Mouse (Mus musculus) CH12.LX (cell line): ENCODE data around the gene Pgp. TPM values are rescaled to one million over a fixed set of nuclear protein-coding genes. Genes with fewer than 3 reads are reported as not detected.

ENCODE experiments used
- DNase-seq: peaks from one replicate; pipeline ENCODE4 v3.0.0-alpha.2; 2013; ENCODE audit errors: extremely low read depth
- H3K27ac ChIP-seq: 2 replicates; pipeline ENCODE4 v1.5.1; 2012; ENCODE audit warnings: low read depth, mild to moderate bottlenecking, control low read depth, moderate library complexity; ENCODE audit not compliant: insufficient read depth
- H3K27me3 ChIP-seq: replicated peaks from 2 replicates; pipeline ENCODE3; 2012; ENCODE audit warnings: inconsistent platforms
- H3K36me3 ChIP-seq, 2 experiments: replicated peaks in 1 of 2; 2 replicates each; pipeline versions ENCODE3 to v1.6.1; 2012; ENCODE audit warnings: inconsistent platforms in 1 of 2, low read length in 1 of 2, mild to moderate bottlenecking in 1 of 2, mixed read lengths in 1 of 2, moderate library complexity in 1 of 2; ENCODE audit not compliant: control insufficient read depth in 1 of 2, insufficient read depth in 1 of 2
- H3K4me1 ChIP-seq, 2 experiments: 2 replicates each; pipeline ENCODE4 v1.6.1; 2012; ENCODE audit warnings: inconsistent platforms in 1 of 2, moderate library complexity in 1 of 2; ENCODE audit not compliant: insufficient read depth in 2 of 2, control insufficient read depth in 1 of 2
- H3K4me2 ChIP-seq: 2 replicates; pipeline ENCODE4 v1.6.1; 2012; ENCODE audit warnings: low read depth, mild to moderate bottlenecking, control low read depth; ENCODE audit not compliant: poor library complexity, insufficient read depth, severe bottlenecking
- H3K4me3 ChIP-seq, 3 experiments: fragments of 150-350 bp in 1 of 3; sonication (generic) in 1 of 3; replicated peaks in 1 of 3; 2 replicates each; pipeline versions ENCODE3 to v1.5.1; 2011 to 2012; ENCODE audit warnings: low read depth in 2 of 3, low read length in 2 of 3, mild to moderate bottlenecking in 2 of 3, moderate library complexity in 2 of 3, control low read depth in 1 of 3, improper control_type of control experiment in 1 of 3, inconsistent platforms in 1 of 3, mixed read lengths in 1 of 3; ENCODE audit not compliant: poor library complexity in 1 of 3
- H3K79me2 ChIP-seq: replicated peaks from 2 replicates; pipeline ENCODE4 v1.6.1; 2012; ENCODE audit warnings: mild to moderate bottlenecking, moderate library complexity; ENCODE audit not compliant: control insufficient read depth, poor library complexity, insufficient read depth, severe bottlenecking; ENCODE audit errors: extremely low read depth
- H3K9ac ChIP-seq: 2 replicates; pipeline ENCODE4 v1.6.1; 2012; ENCODE audit warnings: low read depth, mild to moderate bottlenecking, control low read depth, moderate library complexity; ENCODE audit not compliant: insufficient read depth
- H3K9me3 ChIP-seq: replicated peaks from 2 replicates; pipeline ENCODE3; 2012; ENCODE audit warnings: low read length, inconsistent platforms, mixed read lengths
- CHD1 ChIP-seq: IDR thresholded peaks from 2 replicates; pipeline ENCODE4 v1.6.1; 2012; ENCODE audit warnings: low read depth, low read length, improper control_type of control experiment, inconsistent platforms
- CTCF ChIP-seq, 2 experiments: IDR thresholded peaks in 1 of 2; conservative IDR thresholded peaks in 1 of 2; 2 replicates each; pipeline ENCODE4 v1.5.1; 2011 to 2012; ENCODE audit warnings: low read depth in 2 of 2, low read length in 2 of 2, improper control_type of control experiment in 1 of 2, inconsistent platforms in 1 of 2, mild to moderate bottlenecking in 1 of 2, moderate library complexity in 1 of 2
- E2F4 ChIP-seq: IDR thresholded peaks from 2 replicates; pipeline ENCODE4 v1.6.1; 2011; ENCODE audit warnings: low read depth, low read length, improper control_type of control experiment; ENCODE audit not compliant: insufficient replicate concordance
- GABPA ChIP-seq: IDR thresholded peaks from 2 replicates; pipeline ENCODE4 v1.6.1; 2012; ENCODE audit warnings: low read depth, low read length, improper control_type of control experiment, inconsistent platforms; ENCODE audit not compliant: insufficient replicate concordance
- IRF4 ChIP-seq: IDR thresholded peaks from 2 replicates; pipeline ENCODE4 v1.6.1; 2014; ENCODE audit warnings: low read depth, mild to moderate bottlenecking, inconsistent platforms, low read length, improper control_type of control experiment
- MAFK ChIP-seq: IDR thresholded peaks from 2 replicates; pipeline ENCODE4 v1.6.1; 2011; ENCODE audit warnings: low read length, improper control_type of control experiment; ENCODE audit not compliant: insufficient replicate concordance
- MAX ChIP-seq: IDR thresholded peaks from 2 replicates; pipeline ENCODE4 v1.6.1; 2011; ENCODE audit warnings: low read length, improper control_type of control experiment
- MAZ ChIP-seq: IDR thresholded peaks from 2 replicates; pipeline ENCODE4 v1.6.1; 2012; ENCODE audit warnings: low read depth, mild to moderate bottlenecking, inconsistent platforms, low read length, improper control_type of control experiment, moderate library complexity
- MYC ChIP-seq: IDR thresholded peaks from 2 replicates; pipeline ENCODE4 v1.6.1; 2011; ENCODE audit warnings: low read depth, mild to moderate bottlenecking, improper control_type of control experiment, low read length
- NELFE ChIP-seq: IDR thresholded peaks from 2 replicates; pipeline ENCODE4 v1.6.1; 2011; ENCODE audit warnings: low read depth, low read length, improper control_type of control experiment
- PAX5 ChIP-seq: IDR thresholded peaks from 2 replicates; pipeline ENCODE4 v1.6.1; 2012; ENCODE audit warnings: low read length, inconsistent platforms, mixed read lengths
- POLR2A ChIP-seq: IDR thresholded peaks from 2 replicates; pipeline ENCODE4 v1.6.1; 2011; ENCODE audit warnings: low read depth, mild to moderate bottlenecking, improper control_type of control experiment, low read length
- POLR2AphosphoS2 ChIP-seq: IDR thresholded peaks from 2 replicates; pipeline ENCODE4 v1.6.1; 2011; ENCODE audit warnings: low read depth, low read length, improper control_type of control experiment
- RAD21 ChIP-seq: IDR thresholded peaks from 2 replicates; pipeline ENCODE4 v1.6.1; 2011; ENCODE audit warnings: low read depth, mild to moderate bottlenecking, low read length, improper control_type of control experiment, moderate library complexity
- RCOR1 ChIP-seq: conservative IDR thresholded peaks from 2 replicates; pipeline ENCODE4 v1.6.1; 2012; ENCODE audit warnings: low read depth, mild to moderate bottlenecking, inconsistent platforms, low read length, improper control_type of control experiment
- SIN3A ChIP-seq: IDR thresholded peaks from 2 replicates; pipeline ENCODE4 v1.6.1; 2012; ENCODE audit warnings: low read length, improper control_type of control experiment, inconsistent platforms
- SMC3 ChIP-seq: IDR thresholded peaks from 2 replicates; pipeline ENCODE4 v1.6.1; 2011; ENCODE audit warnings: low read depth, low read length, improper control_type of control experiment
- TBP ChIP-seq: conservative IDR thresholded peaks from 2 replicates; pipeline ENCODE4 v1.6.1; 2011; ENCODE audit warnings: low read depth, low read length, improper control_type of control experiment
- UBTF ChIP-seq: IDR thresholded peaks from 2 replicates; pipeline ENCODE4 v1.6.1; 2012; ENCODE audit warnings: low read depth, mild to moderate bottlenecking, inconsistent platforms, low read length, improper control_type of control experiment, moderate library complexity
- ZC3H11A ChIP-seq: IDR thresholded peaks from 2 replicates; pipeline ENCODE4 v1.6.1; 2012; ENCODE audit warnings: low read depth, mild to moderate bottlenecking, inconsistent platforms, low read length, improper control_type of control experiment
- ZMIZ1 ChIP-seq: IDR thresholded peaks from 2 replicates; pipeline ENCODE4 v1.6.1; 2012; ENCODE audit warnings: low read depth, mild to moderate bottlenecking, inconsistent platforms, low read length, improper control_type of control experiment
- ZNF384 ChIP-seq: IDR thresholded peaks from 2 replicates; pipeline ENCODE4 v1.6.1; 2012; ENCODE audit warnings: low read depth, low read length, improper control_type of control experiment, inconsistent platforms
- dilution Hi-C: fragments of 300-500 bp; cut with MboI; formaldehyde crosslinking; loops from 2 replicates; pipeline ENCODE4 v1.14.3; 2020; ENCODE audit warnings: low sequenced_read_pairs; ENCODE audit not compliant: extremely low pct_unique_long_range_greater_than_20kb, extremely low pct_ligation_motif_present
- in situ Hi-C: fragments of 300-500 bp; cut with MboI; formaldehyde crosslinking; loops from 3 replicates; pipeline ENCODE4 v1.14.3; 2019; ENCODE audit warnings: low sequenced_read_pairs, low pct_ligation_motif_present, low pct_unique_long_range_greater_than_20kb, mixed read lengths
- polyA plus RNA-seq: library from polyadenylated mRNA; unstranded; fragments of >175 nt; gene quantifications from 2 replicates; pipeline ENCODE4 v1.2.1, GENCODE M21; 2012; ENCODE audit warnings: low read depth; ENCODE audit not compliant: insufficient read length
- total RNA-seq, 2 experiments: library from RNA; depleted of rRNA; stranded (reverse); fragments of 300-350 nt in 1 of 2; fragments of >200 nt in 1 of 2; gene quantifications; 2 replicates each; pipeline ENCODE4 v1.2.3; 2012 to 2014

Gene Pgp
- total and polyA plus RNA-seq, 3 experiments: 14.2 to 41.8 (median 41.6) TPM

DNA sequence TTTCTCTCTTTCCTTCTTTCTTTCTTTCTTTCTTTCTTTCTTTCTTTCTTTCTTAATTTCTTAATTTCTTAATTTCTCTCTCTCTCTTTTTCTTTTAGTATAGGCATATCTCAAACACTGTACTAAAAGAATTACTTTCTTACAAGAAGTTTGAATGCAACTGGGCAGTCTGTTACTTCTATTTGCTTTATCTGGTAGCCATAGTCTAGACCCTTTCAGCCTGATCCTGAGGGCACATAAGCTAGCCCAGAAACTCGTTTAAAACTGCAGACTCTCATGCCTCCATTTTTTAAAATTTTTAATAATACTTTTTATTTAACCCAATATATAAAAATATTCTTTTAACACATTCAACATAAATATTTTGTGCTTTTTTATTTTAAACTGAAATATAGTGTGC is 9.2 kb downstream of the Pgp start:
- Histone ChIP-seq H3K79me2 (no peaks in the 10 kb centered on the region), H3K27ac (no peak overlapping the region), H3K9ac (peak overlapping the region; percentile 49; the same call in 1 of the 2 replicates), H3K27me3 (no peaks in the 10 kb centered on the region), H3K9me3 (no peaks in the 10 kb centered on the region), H3K36me3 (peaks cover 28 to 35% of the 10 kb centered on the region in 2 experiments)
- in situ Hi-C loops: loop anchor here (5.0 kb wide), 1 partner anchor 53 kb away; the partner anchor contains the start of gene Rab26
- dilution Hi-C loops: no loop called here
- TF ChIP-seq ZC3H11A (no peak), TBP (0 out of 2 replicates have a peak, but pooled peaks have one; percentile 4)
- TF ChIP-seq, all 38 proteins: peak for 1
- Histone ChIP-seq H3K4me1 (peaks cover 7 to 21% of the 10 kb centered on the region in 2 experiments; a peak in 3 of 4 replicates), H3K4me3 (peak overlapping the region in 2 of 3 experiments; percentile 72 to 81), H3K4me2 (no peak overlapping the region; the same call in 1 of the 2 replicates)
- DNase-seq: no peak

DNA sequence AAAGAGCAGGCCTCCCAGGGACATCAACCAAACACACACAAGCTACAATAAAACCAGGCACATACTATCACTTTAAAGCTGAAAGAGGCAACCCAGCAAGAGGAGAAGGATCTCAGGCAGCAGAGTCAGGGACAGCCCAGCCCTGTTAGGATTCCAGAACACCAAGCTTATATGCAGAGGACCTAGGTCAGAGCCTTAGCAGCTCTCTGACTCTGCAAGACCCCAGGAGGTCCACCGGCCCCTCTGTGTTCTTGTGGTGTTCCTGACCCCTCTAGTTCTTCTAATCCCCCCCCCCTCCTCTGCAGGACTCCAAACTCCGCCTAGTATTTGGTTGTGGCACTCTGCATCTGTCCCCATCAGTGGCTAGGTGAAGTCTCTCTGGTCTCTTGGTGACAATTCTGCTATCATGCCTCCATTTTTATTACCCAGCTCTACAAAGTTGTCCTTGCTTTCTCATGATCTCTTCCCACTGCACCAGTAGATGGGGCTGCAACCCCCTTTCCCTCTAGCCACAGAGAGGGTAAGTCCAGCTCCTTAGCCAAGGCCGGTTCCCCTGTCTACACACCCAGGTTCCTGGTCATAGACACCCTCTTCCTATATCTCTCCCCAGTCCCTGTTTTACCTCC is 10.1 kb downstream of the Pgp start:
- Histone ChIP-seq H3K79me2 (no peaks in the 10 kb centered on the region), H3K4me3 (no peak overlapping the region), H3K36me3 (peaks cover 20 to 26% of the 10 kb centered on the region in 2 experiments), H3K4me1 (peaks cover 9 to 23% of the 10 kb centered on the region in 2 experiments; a peak in 3 of 4 replicates), H3K9me3 (no peaks in the 10 kb centered on the region), H3K27ac (no peak overlapping the region), H3K4me2 (no peak overlapping the region), H3K27me3 (peaks cover 3% of the 10 kb centered on the region), H3K9ac (no peak overlapping the region)
- dilution Hi-C loops: no loop called here
- DNase-seq: peak; percentile 43
- TF ChIP-seq GABPA: no peak
- no peak for TF ChIP-seq MAX
- no peak for TF ChIP-seq ZMIZ1
- no peak for TF ChIP-seq MAFK
- no peak for TF ChIP-seq MYC
- TF ChIP-seq ZNF384: no peak
- no peak for TF ChIP-seq SIN3A
- TF ChIP-seq POLR2AphosphoS2: no peak
- TF ChIP-seq SMC3: peak; percentile 27
- TF ChIP-seq RAD21: peak; percentile 39
- TF ChIP-seq E2F4: no peak
- TF ChIP-seq RCOR1: no peak
- TF ChIP-seq UBTF: no peak
- TF ChIP-seq ZC3H11A: no peak
- TF ChIP-seq MAZ: no peak
- TF ChIP-seq CHD1: no peak
- no peak for TF ChIP-seq NELFE
- no peak for TF ChIP-seq IRF4
- TF ChIP-seq CTCF (conservative IDR thresholded peaks at IDR 0.05 in 1 of 2, IDR thresholded peaks at IDR 0.05 in 1 of 2; ENCODE audit: low read depth in 2 of 2, low read length in 2 of 2): peak in 1 of 2 experiments; percentile 60; a peak in 2 of 4 replicates
- no peak for TF ChIP-seq TBP
- TF ChIP-seq POLR2A: no peak
- no peak for TF ChIP-seq PAX5
- in situ Hi-C loops: no loop called here
